Mouse (Mus musculus): ENCODE measurements around the gene Mecr. TPM values are rescaled to one million over a fixed set of nuclear protein-coding genes. Genes with fewer than 3 reads are reported as not detected.

Gene Mecr
- 36.6 and 41.6 TPM in 2 replicates for polyA plus RNA-seq (2012; rRNA removed)
- polyA plus RNA-seq (2014; fragmentation: Nextera tagmentation; extraction: Ambion mirVana) = 38.2 and 39.4 TPM in 2 replicates

DNA sequence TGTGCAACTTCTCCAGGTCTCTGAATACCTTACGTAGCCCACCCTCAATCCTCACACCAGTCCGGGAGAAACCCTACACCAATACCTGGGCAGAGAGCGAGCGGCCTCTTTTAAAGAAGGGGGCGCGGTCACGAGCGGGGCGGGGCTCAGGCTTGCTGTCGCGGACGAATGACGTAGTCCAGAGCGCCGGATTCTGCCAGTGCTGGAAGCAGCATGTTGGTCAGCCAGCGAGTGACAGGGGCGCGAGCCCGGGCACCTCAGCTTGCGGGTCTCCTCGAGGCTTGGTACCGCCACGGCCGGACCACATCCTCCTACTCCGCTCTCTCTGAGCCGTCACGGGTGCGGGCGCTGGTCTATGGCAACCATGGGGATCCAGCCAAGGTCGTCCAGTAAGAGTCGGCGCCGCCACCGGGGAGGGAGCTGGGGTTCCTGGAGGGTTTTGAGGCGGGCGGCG is at the start of gene Mecr:
TSS of gene Mecr (plus strand) at position 181 of the 454 bp plus-strand sequence.
- H3K36me3 ChIP-seq (ENCODE audit: control insufficient read depth, insufficient read depth, low read length) = 0 out of 2 replicates have a peak, but pooled peaks cover 2% of the 10 kb centered on the region
- peak within 1 kb of the TSS; percentile 81 for H3K4me2 ChIP-seq (replicated peaks; ENCODE audit: low read depth, low read length, severe bottlenecking)
- TF ChIP-seq POLR2A (IDR thresholded peaks at IDR 0.05; ENCODE audit: borderline replicate concordance, extremely low read depth, insufficient read depth, insufficient read length) = 0 out of 2 replicates have a peak, but pooled peaks have one; percentile 70
- H3K4me1 ChIP-seq (ENCODE audit: control insufficient read depth, insufficient read depth, low read length) = peaks cover 5% of the 10 kb centered on the region
- peak; percentile 92 for DNase-seq (ENCODE audit: low spot score)
- no peaks in the 10 kb centered on the region for H3K9me3 ChIP-seq (ENCODE audit: control insufficient read depth, low read length)
- no peak within 1 kb of the TSS for H3K27ac ChIP-seq (replicated peaks; ENCODE audit: low read depth, low read length)
- no peaks in the 10 kb centered on the region for H3K27me3 ChIP-seq (ENCODE audit: control insufficient read depth, insufficient read depth, low read length)
- peak within 1 kb of the TSS; percentile 84 for H3K4me3 ChIP-seq (replicated peaks; ENCODE audit: low read length)
- ATAC-seq (ENCODE audit: low FRiP score, low read depth) = peak; percentile 88
- 4% methylated on average over 32 of the region's 37 CpGs for WGBS
- peak within 1 kb of the TSS; percentile 72 for H3K9ac ChIP-seq (ENCODE audit: low read depth, low read length, severe bottlenecking)

DNA sequence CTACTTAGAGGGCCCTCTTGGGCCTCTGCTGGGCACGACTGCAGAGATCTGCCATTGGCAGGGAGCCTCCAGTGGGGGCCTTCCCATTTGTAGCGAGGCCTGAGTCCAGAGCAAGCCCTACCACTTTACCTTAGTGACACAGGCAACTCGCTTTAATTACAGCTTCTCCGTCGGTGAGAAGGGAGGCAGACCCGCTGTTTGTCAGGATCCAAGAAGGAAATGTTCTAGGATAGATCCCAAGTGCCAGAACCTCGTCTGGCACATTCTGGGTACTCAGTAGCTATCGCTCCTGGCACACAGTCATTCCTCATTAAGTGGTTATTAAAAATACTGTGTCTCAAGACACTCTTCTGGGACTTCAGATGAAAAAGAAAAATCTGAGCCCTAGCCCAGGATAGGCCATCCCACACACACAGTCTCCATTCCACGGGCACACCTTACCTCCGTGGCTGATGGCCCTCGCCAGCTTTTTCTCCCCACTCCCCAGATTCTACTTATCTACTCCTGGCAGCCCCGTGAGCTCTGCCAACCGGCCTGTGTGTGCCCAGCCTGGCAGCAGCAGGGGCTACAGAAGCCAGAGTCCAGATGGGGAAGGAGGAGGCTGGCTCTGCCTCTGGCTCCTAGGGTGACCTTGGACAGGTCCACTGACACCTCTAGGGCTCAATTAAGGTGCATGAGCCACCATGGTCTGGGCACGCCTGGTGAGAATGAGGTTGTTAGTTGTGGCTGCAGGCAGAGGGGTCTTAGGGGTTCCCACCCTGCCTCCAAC is 46.8 kb upstream of the Mecr start:
- no peak overlapping the region for H3K9ac ChIP-seq (ENCODE audit: low read depth, low read length, severe bottlenecking)
- TF ChIP-seq POLR2A (IDR thresholded peaks at IDR 0.05; ENCODE audit: borderline replicate concordance, extremely low read depth, insufficient read depth, insufficient read length) = no peak
- ATAC-seq (ENCODE audit: low FRiP score, low read depth) (no peak), DNase-seq (ENCODE audit: low spot score) (no peak)
- H3K27ac ChIP-seq (replicated peaks; ENCODE audit: low read depth, low read length) = no peak overlapping the region
- H3K4me2 ChIP-seq (replicated peaks; ENCODE audit: low read depth, low read length, severe bottlenecking) = no peak overlapping the region
- 70% methylated on average over 14 of the region's 14 CpGs for WGBS
- H3K4me3 ChIP-seq (replicated peaks; ENCODE audit: low read length) = no peak overlapping the region
- no peaks in the 10 kb centered on the region for H3K27me3 ChIP-seq (ENCODE audit: control insufficient read depth, insufficient read depth, low read length)
- no peaks in the 10 kb centered on the region; the same call in 1 of the 2 replicates for H3K36me3 ChIP-seq (ENCODE audit: control insufficient read depth, insufficient read depth, low read length)
- no peaks in the 10 kb centered on the region for H3K4me1 ChIP-seq (ENCODE audit: control insufficient read depth, insufficient read depth, low read length)
- no peaks in the 10 kb centered on the region for H3K9me3 ChIP-seq (ENCODE audit: control insufficient read depth, low read length)

DNA sequence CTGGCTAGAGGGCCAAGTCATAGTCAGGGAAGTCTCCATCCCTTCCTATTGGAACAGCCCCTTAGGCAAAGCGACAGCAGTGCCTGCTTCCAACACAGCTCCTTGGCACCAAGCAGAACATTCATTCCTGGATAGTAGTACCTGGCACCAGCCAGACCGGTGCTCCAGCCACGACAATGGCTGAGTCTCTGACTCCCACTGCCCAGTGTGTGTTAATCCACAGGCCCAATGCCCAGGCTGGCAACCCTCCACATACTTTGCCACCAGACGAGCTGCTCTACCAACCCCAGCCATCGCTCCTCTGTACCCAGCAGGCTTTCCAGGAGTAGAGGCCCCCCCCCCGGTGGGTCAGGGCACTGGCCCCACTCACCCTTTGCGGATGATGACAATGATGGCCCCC is 45.8 kb upstream of the Mecr start:
- Histone ChIP-seq H3K9ac (ENCODE audit: low read depth, low read length, severe bottlenecking) (no peak overlapping the region), H3K27me3 (ENCODE audit: control insufficient read depth, insufficient read depth, low read length) (no peaks in the 10 kb centered on the region), H3K4me1 (ENCODE audit: control insufficient read depth, insufficient read depth, low read length) (no peaks in the 10 kb centered on the region), H3K36me3 (ENCODE audit: control insufficient read depth, insufficient read depth, low read length) (peaks cover 4% of the 10 kb centered on the region), H3K4me3 (replicated peaks; ENCODE audit: low read length) (no peak overlapping the region), H3K9me3 (ENCODE audit: control insufficient read depth, low read length) (no peaks in the 10 kb centered on the region), H3K4me2 (replicated peaks; ENCODE audit: low read depth, low read length, severe bottlenecking) (no peak overlapping the region), H3K27ac (replicated peaks; ENCODE audit: low read depth, low read length) (no peak overlapping the region)
- TF ChIP-seq POLR2A (IDR thresholded peaks at IDR 0.05; ENCODE audit: borderline replicate concordance, extremely low read depth, insufficient read depth, insufficient read length) = no peak
- DNase-seq (ENCODE audit: low spot score) (no peak), ATAC-seq (ENCODE audit: low FRiP score, low read depth) (no peak)
- 88% methylated on average over 7 of the region's 7 CpGs for WGBS

DNA sequence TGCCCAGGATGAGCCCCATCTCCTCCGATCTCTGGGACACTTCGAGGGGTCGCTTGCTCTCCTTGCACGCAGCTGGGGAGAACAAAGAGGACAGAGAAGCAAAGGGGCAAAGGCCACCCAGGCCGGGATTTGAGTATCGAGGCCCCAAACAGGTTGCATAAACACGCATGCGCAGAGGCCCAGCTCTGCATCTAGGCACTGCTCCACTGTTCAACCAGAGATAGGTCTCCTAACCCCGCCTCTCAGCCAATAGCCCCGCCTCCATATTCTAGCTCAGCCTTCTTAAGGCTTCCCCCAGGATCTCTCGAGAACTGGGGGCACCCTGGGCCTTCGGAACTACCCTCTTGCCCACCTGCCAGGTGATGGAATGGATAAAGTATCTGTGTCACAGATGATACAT is 45.4 kb upstream of the Mecr start:
- Histone ChIP-seq H3K27me3 (ENCODE audit: control insufficient read depth, insufficient read depth, low read length) (no peaks in the 10 kb centered on the region), H3K27ac (replicated peaks; ENCODE audit: low read depth, low read length) (no peak overlapping the region), H3K9me3 (ENCODE audit: control insufficient read depth, low read length) (no peaks in the 10 kb centered on the region), H3K4me3 (replicated peaks; ENCODE audit: low read length) (no peak overlapping the region), H3K4me2 (replicated peaks; ENCODE audit: low read depth, low read length, severe bottlenecking) (no peak overlapping the region), H3K36me3 (ENCODE audit: control insufficient read depth, insufficient read depth, low read length) (peaks cover 6% of the 10 kb centered on the region), H3K4me1 (ENCODE audit: control insufficient read depth, insufficient read depth, low read length) (no peaks in the 10 kb centered on the region), H3K9ac (ENCODE audit: low read depth, low read length, severe bottlenecking) (no peak overlapping the region)
- 78% methylated on average over 12 of the region's 12 CpGs for WGBS
- DNase-seq (ENCODE audit: low spot score) (no peak), ATAC-seq (ENCODE audit: low FRiP score, low read depth) (no peak)
- TF ChIP-seq POLR2A (IDR thresholded peaks at IDR 0.05; ENCODE audit: borderline replicate concordance, extremely low read depth, insufficient read depth, insufficient read length) = no peak

DNA sequence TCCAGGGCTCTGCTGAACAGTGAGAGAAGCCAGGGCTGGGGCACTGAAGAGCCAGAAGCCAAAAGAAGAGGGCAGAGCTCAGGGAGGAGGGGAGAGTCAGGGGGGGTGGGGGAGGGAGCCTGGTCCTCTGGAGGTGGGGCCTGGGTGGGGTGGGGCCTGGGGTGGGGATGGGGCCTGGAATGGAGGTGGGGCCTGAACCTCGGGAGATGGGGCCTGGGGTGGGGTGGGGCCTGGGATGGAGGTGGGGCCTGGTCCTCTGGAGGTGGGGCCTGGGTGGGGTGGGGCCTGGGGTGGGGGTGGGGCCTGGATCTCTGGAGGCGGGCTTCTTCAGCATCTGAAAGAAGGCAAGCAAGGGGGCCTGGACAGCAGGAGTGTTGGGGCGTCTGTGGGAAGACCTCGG is 44.3 kb upstream of the Mecr start:
- Histone ChIP-seq H3K27me3 (ENCODE audit: control insufficient read depth, insufficient read depth, low read length) (no peaks in the 10 kb centered on the region), H3K4me2 (replicated peaks; ENCODE audit: low read depth, low read length, severe bottlenecking) (no peak overlapping the region), H3K4me3 (replicated peaks; ENCODE audit: low read length) (no peak overlapping the region), H3K9me3 (ENCODE audit: control insufficient read depth, low read length) (no peaks in the 10 kb centered on the region), H3K9ac (ENCODE audit: low read depth, low read length, severe bottlenecking) (no peak overlapping the region), H3K36me3 (ENCODE audit: control insufficient read depth, insufficient read depth, low read length) (peaks cover 6% of the 10 kb centered on the region; the same call in 1 of the 2 replicates), H3K4me1 (ENCODE audit: control insufficient read depth, insufficient read depth, low read length) (peaks cover 7% of the 10 kb centered on the region; the same call in 1 of the 2 replicates), H3K27ac (replicated peaks; ENCODE audit: low read depth, low read length) (no peak overlapping the region)
- no peak for DNase-seq (ENCODE audit: low spot score)
- no peak for ATAC-seq (ENCODE audit: low FRiP score, low read depth)
- WGBS = 17% methylated on average over 2 of the region's 4 CpGs
- no peak for TF ChIP-seq POLR2A (IDR thresholded peaks at IDR 0.05; ENCODE audit: borderline replicate concordance, extremely low read depth, insufficient read depth, insufficient read length)
